Mouse (Mus musculus) layer of hippocampus, adult 8-10 months (tissue): ENCODE data around the gene Ccdc65. TPM values are rescaled to one million over a fixed set of nuclear protein-coding genes. Genes with fewer than 3 reads are reported as not detected.

Source experiments
- DNase-seq, 2 experiments: peaks; one replicate each; pipeline ENCODE4 v3.0.0; 2022; ENCODE audit warnings: low spot score in 2 of 2
- total RNA-seq, 4 experiments: library from RNA; stranded (reverse); gene quantifications; 2 replicates each; pipeline ENCODE4 v1.2.4; 2022

The Ccdc65 gene
- total RNA-seq, 4 experiments from 2014 or later = 7.4 to 10.4 (median 8.4) TPM

GRCm38 (mm10) chr15:98692171-98692715 lies 15.8 kb upstream of the Ccdc65 start:
- DNase-seq = no peak

GRCm38 (mm10) chr15:98695726-98696125 lies 12.3 kb upstream of the Ccdc65 start:
- no peak for DNase-seq

DNA sequence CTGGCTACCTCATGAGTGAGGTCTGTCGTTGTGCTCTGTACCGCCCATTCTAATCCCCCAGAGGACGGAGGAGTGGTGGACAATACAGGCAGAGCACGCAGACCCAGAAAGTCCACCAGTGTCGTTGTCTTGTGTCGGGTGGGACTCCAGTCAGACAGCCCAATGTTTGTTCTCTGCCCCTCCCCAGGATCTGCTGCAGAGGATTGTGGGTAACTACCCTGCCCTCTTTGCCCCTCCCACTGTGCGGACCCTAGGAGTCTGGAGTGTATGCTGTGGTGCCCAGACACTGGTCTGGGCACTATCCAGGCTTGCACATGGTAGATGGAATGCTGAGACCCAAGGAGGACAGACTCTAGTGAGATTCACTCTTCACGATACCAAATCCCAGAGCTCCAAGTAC lies 11.8 kb upstream of the Ccdc65 start:
- no peak for DNase-seq

- DNase-seq = peak; percentile 76 to 89
These were observed 8.6 kb upstream of the Ccdc65 start for GRCm38 (mm10) chr15:98699190-98700105.

GRCm38 (mm10) chr15:98704312-98704711 lies 3.7 kb upstream of the Ccdc65 start:
- no peak for DNase-seq

- peak in 1 of 2 experiments; percentile 60 for DNase-seq
These were observed 2.4 kb downstream of the Ccdc65 start for GRCm38 (mm10) chr15:98710442-98710841.

- DNase-seq = no peak
These were observed 6.2 kb downstream of the Ccdc65 start for GRCm38 (mm10) chr15:98714230-98714652.

- no peak for DNase-seq
These were observed 9.3 kb downstream of the Ccdc65 start for GRCm38 (mm10) chr15:98717301-98717700.

DNA sequence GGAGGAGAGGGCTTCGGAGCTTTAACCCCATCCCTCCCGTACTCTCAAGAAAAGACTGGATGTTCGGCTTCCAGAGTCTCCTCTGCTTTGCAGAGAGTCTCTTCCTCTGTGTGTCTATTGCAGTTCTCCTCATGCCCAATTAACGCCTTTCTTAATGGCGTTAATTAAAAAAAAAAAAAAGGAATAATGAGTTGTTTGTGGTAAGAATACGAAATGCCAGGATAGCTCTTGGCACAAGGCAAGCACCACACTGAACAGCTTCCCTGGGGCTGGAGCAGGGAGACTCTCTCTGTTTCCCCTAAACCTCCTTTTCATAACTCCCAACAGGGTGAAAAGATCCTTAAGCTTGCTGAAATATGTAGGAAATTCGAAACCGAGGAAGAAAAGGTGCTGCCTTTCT lies 14.2 kb downstream of the Ccdc65 start:
- no peak for DNase-seq

DNA sequence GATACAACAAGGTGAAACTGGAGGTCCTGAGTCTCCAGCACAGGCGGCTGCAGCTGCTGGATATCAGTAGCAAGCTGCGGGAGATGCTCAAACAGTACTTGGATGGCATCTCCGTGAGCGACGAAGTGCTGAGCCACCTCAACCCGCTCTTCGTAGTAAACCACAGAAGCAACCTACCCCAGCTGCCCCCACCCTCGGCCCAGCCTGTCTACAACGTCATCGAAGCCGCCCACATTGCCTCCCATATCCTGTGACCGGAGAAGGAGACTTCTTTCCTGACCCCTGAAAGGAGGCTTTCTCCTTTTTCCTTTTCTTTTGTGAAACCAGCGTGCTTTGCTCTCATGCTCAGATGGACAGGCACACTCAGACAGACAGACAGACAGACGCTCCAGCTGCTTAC lies 14.8 kb downstream of the Ccdc65 start:
- no peak for DNase-seq

- no peak for DNase-seq
These were observed 16.4 kb downstream of the Ccdc65 start for GRCm38 (mm10) chr15:98724441-98724840.

DNA sequence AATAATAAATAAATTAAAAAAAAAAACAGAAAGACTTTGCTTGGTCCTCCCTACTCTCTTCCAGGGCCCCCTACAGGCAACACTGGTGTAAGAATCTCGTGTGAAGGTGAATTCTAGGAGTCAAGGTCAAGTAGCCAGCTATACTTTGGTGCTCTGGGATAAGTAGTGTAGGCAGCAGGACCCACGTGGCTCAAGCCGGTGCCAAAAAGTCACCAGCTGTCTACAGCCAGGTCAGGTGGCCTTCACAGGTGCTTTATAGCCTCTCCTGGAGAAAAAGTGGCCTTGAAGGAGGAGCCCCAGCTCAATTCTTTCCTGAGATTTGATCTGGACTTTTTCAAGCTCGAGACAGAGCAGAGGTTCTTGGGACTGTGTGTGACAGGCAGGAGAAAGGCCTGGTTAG lies 18.1 kb downstream of the Ccdc65 start:
- no peak for DNase-seq

GRCm38 (mm10) chr15:98726746-98727145 lies 18.7 kb downstream of the Ccdc65 start:
- no peak for DNase-seq

DNA sequence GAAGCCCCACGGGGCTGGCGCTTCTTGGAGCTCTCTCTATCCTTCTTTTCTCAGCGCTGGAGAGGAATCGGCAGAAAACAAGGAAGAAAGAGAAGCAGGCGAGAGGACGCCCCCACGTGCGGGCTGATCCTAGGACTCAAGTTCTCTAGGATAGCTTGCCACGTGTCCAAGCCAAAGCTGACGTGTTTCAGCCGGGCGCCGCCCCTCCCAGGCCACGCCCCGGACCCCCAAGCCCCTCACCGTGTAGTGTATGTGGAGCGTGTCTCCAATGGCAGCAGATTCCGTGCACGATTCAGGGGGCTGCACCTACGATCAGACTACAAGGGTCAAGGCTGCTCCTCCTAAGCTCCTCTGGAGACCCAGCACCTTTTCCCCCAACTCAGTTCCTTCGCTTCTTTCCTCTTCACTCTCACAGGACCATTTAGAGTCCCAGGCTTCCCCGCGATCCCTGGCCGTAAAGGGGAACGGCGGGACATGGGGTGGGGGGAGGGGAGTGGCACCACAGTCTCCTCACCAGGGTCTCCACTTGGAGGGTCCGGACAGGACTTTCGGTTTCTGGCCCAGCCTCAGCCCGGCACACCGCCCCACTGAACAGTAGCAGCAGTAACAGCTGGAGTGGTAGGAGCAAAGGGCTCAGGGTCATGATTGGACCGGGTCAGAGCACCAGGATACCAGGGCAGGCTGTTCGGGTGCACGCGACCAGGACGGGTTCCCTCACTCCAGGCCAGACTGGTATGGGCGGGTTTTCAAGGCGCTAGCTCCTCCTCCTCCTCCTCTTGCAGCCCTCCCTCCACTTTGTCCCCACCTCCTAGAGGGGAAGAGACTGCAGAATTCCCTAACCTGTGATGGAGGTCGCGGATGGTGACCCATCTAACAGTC lies 19.7 kb downstream of the Ccdc65 start, which contains the start of gene Fkbp11:
Gene Fkbp11, minus strand, starts transcription at position 756 of the 879 bp plus-strand sequence.
- DNase-seq = no peak

- DNase-seq = no peak
These were observed 20.4 kb downstream of the Ccdc65 start for GRCm38 (mm10) chr15:98728366-98728765.

GRCm38 (mm10) chr15:98729791-98730545 lies 22.0 kb downstream of the Ccdc65 start:
- no peak for DNase-seq

DNA sequence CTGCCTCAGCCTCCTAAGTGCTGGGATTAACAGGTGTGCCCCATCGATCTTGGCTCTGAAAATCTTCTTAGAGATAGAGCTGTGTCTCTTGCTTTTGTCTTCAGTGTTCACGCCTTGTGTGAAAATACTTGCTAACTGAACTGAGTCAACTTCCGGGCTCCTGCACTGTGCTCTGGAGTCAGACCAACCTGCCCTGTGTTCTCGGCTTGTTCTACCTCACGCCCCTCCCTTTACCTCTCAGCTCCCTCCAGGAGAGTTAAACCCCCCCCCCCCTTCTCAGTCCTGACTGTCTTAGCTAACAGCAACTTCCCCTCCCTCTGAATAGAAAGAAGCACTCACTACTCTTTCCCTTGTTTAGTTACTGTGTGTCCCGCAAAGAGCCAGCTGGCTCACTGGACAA lies 22.8 kb downstream of the Ccdc65 start:
- no peak for DNase-seq

DNA sequence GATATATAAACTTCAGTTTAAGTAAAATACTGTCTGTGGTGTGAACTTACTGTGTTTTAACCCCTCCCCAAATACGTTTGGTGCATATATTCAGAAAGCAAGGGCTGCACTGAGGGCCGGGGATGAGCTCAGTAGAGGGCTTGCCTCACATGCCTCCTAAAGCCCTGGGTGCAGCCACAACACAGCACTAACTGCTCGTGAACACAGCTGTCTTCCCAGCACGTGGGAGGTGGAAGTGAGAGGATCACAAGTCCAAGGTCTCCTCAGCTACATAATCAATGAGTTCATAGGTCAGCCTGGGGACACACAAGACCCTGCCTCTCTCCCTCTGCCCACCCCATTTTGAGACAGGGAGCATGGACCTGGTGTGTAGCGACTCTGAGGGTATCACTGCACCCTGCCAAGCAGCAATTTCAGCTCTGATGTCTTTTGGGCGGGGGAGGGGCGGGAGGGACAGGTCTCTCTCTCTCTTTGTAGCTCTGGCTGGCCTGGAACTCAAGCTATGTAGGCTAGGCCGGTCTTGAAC lies 24.1 kb downstream of the Ccdc65 start:
- no peak for DNase-seq

- DNase-seq = no peak
These were observed 25.4 kb downstream of the Ccdc65 start for GRCm38 (mm10) chr15:98733370-98733769.

- no peak for DNase-seq
These were observed 26.1 kb downstream of the Ccdc65 start for GRCm38 (mm10) chr15:98733976-98734566.
